Mouse (Mus musculus): Measurements from ENCODE around the gene Coro6.

DNA sequence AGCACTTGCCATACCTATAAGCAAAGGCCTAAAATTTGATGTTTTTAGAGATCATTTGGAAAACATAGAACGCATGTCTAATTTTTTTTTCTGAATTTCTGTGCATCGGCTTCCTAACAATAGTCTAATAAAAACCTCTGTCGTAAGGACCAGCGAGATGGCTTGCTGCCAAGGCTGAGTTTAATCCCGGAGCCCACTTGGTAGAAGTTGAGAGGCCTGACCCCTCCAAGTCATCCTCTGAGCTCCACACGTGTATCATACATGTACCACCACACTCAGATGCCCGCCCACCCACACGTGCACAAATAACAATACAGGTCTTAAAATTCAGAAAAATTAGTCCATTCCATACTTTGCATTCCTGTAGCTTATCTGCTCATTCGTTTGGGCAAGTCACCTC is 22.1 kb upstream of the Coro6 start:
- TF ChIP-seq CTCF (IDR thresholded peaks at IDR 0.05; ENCODE audit: extremely low read depth, insufficient read length, insufficient replicate concordance, low read depth, low read length) = no peak
- no peak for TF ChIP-seq POLR2A (IDR thresholded peaks at IDR 0.05; ENCODE audit: low read depth, low read length)

All from small intestine, adult 2 months (tissue).